9 mouse cellular contexts compared by ENCODE assay signal in genomic region chr14:75761028-75761805, GRCm38 (mm10). TPM values are rescaled to one million over a fixed set of nuclear protein-coding genes. Genes with fewer than 3 reads are reported as not detected.
DNase-seq lines count a peak whose midpoint lies in the region; ATAC-seq and TF ChIP-seq lines count a peak whose summit lies in the region.
"Had no signal": no experiment of that assay in that cellular context is flagged by ENCODE, and none has a peak within 500 bp of the region (broad histone marks: within the 10 kb centered on the region; RNA-seq: fewer than 3 reads in every experiment).

No protein-coding gene starts in this region.

- TF ChIP-seq RAD21 in MEL (IDR thresholded peaks at IDR 0.05; ENCODE audit: low read depth, low read length) = peak; percentile 69

- peaks cover 6 to 13% of the 10 kb centered on the region in 2 experiments for H3K36me3 ChIP-seq in MEL (ENCODE audit: control insufficient read depth in 1 of 2, insufficient read depth in 2 of 2, low read length in 2 of 2)
- H3K36me3 ChIP-seq in heart, postnatal 0 days (replicated peaks; ENCODE audit: control insufficient read depth, insufficient read depth, low read length) = peaks cover 34% of the 10 kb centered on the region
- H3K36me3 ChIP-seq in liver, adult 2 months (ENCODE audit: control insufficient read depth, insufficient read depth, low read length) = peaks cover 48% of the 10 kb centered on the region

- no peaks in the 10 kb centered on the region for H3K27me3 ChIP-seq in MEL (ENCODE audit: control insufficient read depth in 1 of 2, insufficient read depth in 2 of 2, low read length in 2 of 2)
- no peaks in the 10 kb centered on the region for H3K27me3 ChIP-seq in cerebellum, adult 2 months (ENCODE audit: control insufficient read depth, insufficient read depth, low read length)
- H3K27me3 ChIP-seq in heart, postnatal 0 days (ENCODE audit: control insufficient read depth, insufficient read depth, low read length) = no peaks in the 10 kb centered on the region
- H3K27me3 ChIP-seq in liver, adult 2 months (ENCODE audit: control insufficient read depth, insufficient read depth, low read length) = no peaks in the 10 kb centered on the region

- H3K9me3 ChIP-seq in MEL (replicated peaks; ENCODE audit: insufficient read depth, low read length) = no peaks in the 10 kb centered on the region
- H3K9me3 ChIP-seq in heart, postnatal 0 days (replicated peaks; ENCODE audit: control insufficient read depth, low read length) = no peaks in the 10 kb centered on the region
- H3K9me3 ChIP-seq: midbrain, embryonic 12.5 days had no signal

- 60% methylated on average over 10 of the region's 10 CpGs for WGBS in cerebellum, adult 2 months
- WGBS in heart, postnatal 0 days = 49% methylated on average over 10 of the region's 10 CpGs
- 73% methylated on average over 10 of the region's 10 CpGs for WGBS in liver, adult 2 months

- peak overlapping the region; percentile 45 for H3K27ac ChIP-seq in MEL (ENCODE audit: control insufficient read depth, low read depth, low read length)
- H3K27ac ChIP-seq in cerebellum, adult 2 months (ENCODE audit: insufficient read depth, low read length) = no peak overlapping the region
- no peak overlapping the region for H3K27ac ChIP-seq in heart, postnatal 0 days (ENCODE audit: low read depth)
- H3K27ac ChIP-seq in liver, adult 2 months (replicated peaks; ENCODE audit: insufficient read depth, low read depth, low read length) = no peak overlapping the region
- H3K27ac ChIP-seq: midbrain, embryonic 12.5 days had no signal

- TF ChIP-seq EP300 in MEL (IDR thresholded peaks at IDR 0.05; ENCODE audit: low read depth in 1 of 2, low read length in 2 of 2) = no peak; a peak in 1 of 4 replicates
- TF ChIP-seq EP300 in heart, postnatal 0 days (IDR thresholded peaks at IDR 0.05; ENCODE audit: low read depth) = no peak

- H3K4me3 ChIP-seq in MEL (ENCODE audit: control insufficient read depth in 1 of 2, insufficient read depth in 1 of 2, low read depth in 2 of 2, low read length in 2 of 2) = no peak overlapping the region
- H3K4me3 ChIP-seq in cerebellum, adult 2 months (replicated peaks; ENCODE audit: insufficient read depth, low read depth, low read length) = no peak overlapping the region
- H3K4me3 ChIP-seq in heart, postnatal 0 days (ENCODE audit: low read depth, low read length) = no peak overlapping the region
- H3K4me3 ChIP-seq in liver, adult 2 months (ENCODE audit: insufficient read depth, low read depth, low read length) = no peak overlapping the region
- H3K4me3 ChIP-seq: midbrain, embryonic 12.5 days had no signal

- H3K9ac ChIP-seq in MEL (ENCODE audit: control insufficient read depth, low read depth, low read length, poor library complexity, severe bottlenecking) = peak overlapping the region; percentile 12
- H3K9ac ChIP-seq in heart, postnatal 0 days (replicated peaks; ENCODE audit: low read depth, low read length) = no peak overlapping the region
- no peak overlapping the region for H3K9ac ChIP-seq in liver, adult 2 months (ENCODE audit: low read depth, low read length)
- H3K9ac ChIP-seq: midbrain, embryonic 12.5 days had no signal

- H3K79me2 ChIP-seq in MEL (ENCODE audit: control insufficient read depth, insufficient read depth, low read length, poor library complexity) = no peaks in the 10 kb centered on the region
- no peaks in the 10 kb centered on the region for H3K79me2 ChIP-seq in liver, adult 2 months (ENCODE audit: control insufficient read depth, insufficient read depth, low read length)

- ATAC-seq in heart, postnatal 0 days (ENCODE audit: insufficient read depth, low read depth) = peak; percentile 64; the same call in 1 of the 2 replicates

- no peak overlapping the region for H3K4me2 ChIP-seq in heart, postnatal 0 days (ENCODE audit: low read depth, low read length)
- H3K4me2 ChIP-seq: midbrain, embryonic 12.5 days had no signal

- H3K4me1 ChIP-seq in MEL (ENCODE audit: control insufficient read depth in 1 of 2, insufficient read depth in 2 of 2, low read length in 2 of 2) = peaks cover 3 to 5% of the 10 kb centered on the region in 2 experiments; a peak in 1 of 4 replicates
- peaks cover 8% of the 10 kb centered on the region; the same call in 1 of the 2 replicates for H3K4me1 ChIP-seq in cerebellum, adult 2 months (ENCODE audit: control insufficient read depth, insufficient read depth, low read length)
- no peaks in the 10 kb centered on the region for H3K4me1 ChIP-seq in heart, postnatal 0 days (ENCODE audit: control insufficient read depth, insufficient read depth)
- H3K4me1 ChIP-seq in liver, adult 2 months (ENCODE audit: control insufficient read depth, insufficient read depth, low read length) = no peaks in the 10 kb centered on the region
- H3K4me1 ChIP-seq: midbrain, embryonic 12.5 days had no signal

- DNase-seq in left cerebral cortex, adult 18-20 months (ENCODE audit: low spot score in 2 of 2) = peak; percentile 24 to 36
- no peak for DNase-seq in left cerebral cortex, adult 8-10 months (ENCODE audit: low spot score in 2 of 2)
- peak; percentile 82 for DNase-seq in MEL (ENCODE audit: low read depth, low spot score)
- DNase-seq in cerebellum, adult 2 months = peak; percentile 35 to 56
- DNase-seq in heart, postnatal 0 days (ENCODE audit: low spot score) = peak; percentile 53
- DNase-seq in liver, adult 2 months (ENCODE audit: extremely low read depth, low read depth, low spot score) = peak; percentile 36
- DNase-seq in retina, adult 2 months (ENCODE audit: low read depth, low spot score) = peak; percentile 18
- DNase-seq in right cerebral cortex, postnatal 36 days (ENCODE audit: low spot score in 2 of 2) = no peak

- TF ChIP-seq POLR2A in MEL (IDR thresholded peaks at IDR 0.05; ENCODE audit: control insufficient read depth in 1 of 2, insufficient read depth in 1 of 2, low read depth in 1 of 2, low read length in 2 of 2, poor library complexity in 1 of 2) = no peak
- no peak for TF ChIP-seq POLR2A in cerebellum, adult 2 months (IDR thresholded peaks at IDR 0.05; ENCODE audit: borderline replicate concordance, insufficient read depth, low read length)
- TF ChIP-seq POLR2A in liver, adult 2 months (IDR thresholded peaks at IDR 0.05; ENCODE audit: extremely low read depth, insufficient read depth, low read length) = no peak

- TF ChIP-seq CTCF in MEL (IDR thresholded peaks at IDR 0.05 in 2 of 3, conservative IDR thresholded peaks at IDR 0.05 in 1 of 3; ENCODE audit: control insufficient read depth in 1 of 3, insufficient read depth in 1 of 3, low read depth in 2 of 3, low read length in 3 of 3, poor library complexity in 1 of 3, severe bottlenecking in 1 of 3) = peak; percentile 64 to 79 (median 77)
- TF ChIP-seq CTCF in cerebellum, adult 2 months (IDR thresholded peaks at IDR 0.05; ENCODE audit: borderline replicate concordance, insufficient read depth, low read depth, low read length) = peak; percentile 70
- peak; percentile 73 for TF ChIP-seq CTCF in heart, postnatal 0 days (IDR thresholded peaks at IDR 0.05; ENCODE audit: low read depth)
- TF ChIP-seq CTCF in liver, adult 2 months (IDR thresholded peaks at IDR 0.05; ENCODE audit: low read depth, low read length) = peak; percentile 57

TF ChIP-seq in MEL, 35 proteins besides CTCF, POLR2A, EP300 and RAD21:
- TF ChIP-seq CHD1 (IDR thresholded peaks at IDR 0.05; ENCODE audit: low read depth, low read length) (no peak), TBP (IDR thresholded peaks at IDR 0.05; ENCODE audit: low read depth, low read length) (no peak), TCF12 (IDR thresholded peaks at IDR 0.05; ENCODE audit: low read depth, low read length) (no peak), GATA1 (IDR thresholded peaks at IDR 0.05; ENCODE audit: low read depth, low read length) (peak; percentile 49; the same call in 1 of the 2 replicates), ZC3H11A (IDR thresholded peaks at IDR 0.05; ENCODE audit: low read depth, low read length) (peak; percentile 59), JUND (IDR thresholded peaks at IDR 0.05; ENCODE audit: low read depth, low read length) (no peak), MAFK (IDR thresholded peaks at IDR 0.05; ENCODE audit: borderline replicate concordance, low read depth, low read length) (no peak), MAX (IDR thresholded peaks at IDR 0.05; ENCODE audit: low read length) (peak; percentile 57; the same call in 1 of the 2 replicates), SMC3 (IDR thresholded peaks at IDR 0.05; ENCODE audit: low read depth, low read length) (peak; percentile 58), MEF2A (IDR thresholded peaks at IDR 0.05; ENCODE audit: extremely low read depth, insufficient replicate concordance, low read depth, low read length, poor library complexity, severe bottlenecking) (no peak), ZNF384 (IDR thresholded peaks at IDR 0.05; ENCODE audit: low read depth, low read length) (peak; percentile 53), RCOR1 (IDR thresholded peaks at IDR 0.05; ENCODE audit: low read depth, low read length) (no peak), ETS1 (IDR thresholded peaks at IDR 0.05; ENCODE audit: low read depth, low read length) (no peak)

RNA-seq across cellular contexts. Expression of gene Cog3, which starts 6.9 kb away (rescaled TPM):
- total RNA-seq in left cerebral cortex, adult 18-20 months (2021) = 10 to 100 TPM; 24.3 to 25.5 TPM
- total RNA-seq in left cerebral cortex, adult 8-10 months (2022) = 10 to 100 TPM; 24.7 to 26.2 (median 25.5) TPM
- total RNA-seq in MEL (2012; rRNA removed) = 15.3 and 16.7 TPM in 2 replicates
- polyA plus RNA-seq in MEL (2012; ENCODE audit: insufficient read depth in 1 of 2, insufficient read length in 2 of 2, low read depth in 1 of 2, low replicate concordance in 2 of 2, missing spikeins in 1 of 2) = 10 to 100 TPM; 15.3 to 46.1 TPM
- 27.7 and 28.2 TPM in 2 replicates for polyA plus RNA-seq in cerebellum, adult 2 months (2012; rRNA removed)
- total RNA-seq in heart, postnatal 0 days (2014; rRNA removed; ENCODE audit: low replicate concordance) = 12.9 and 18.3 TPM in 2 replicates
- polyA plus RNA-seq in heart, postnatal 0 days (2015; fragmentation: Nextera tagmentation; extraction: Ambion mirVana) = 7.6 and 8.6 TPM in 2 replicates
- 10.9 and 12.3 TPM in 2 replicates for total RNA-seq in liver, adult 2 months (2014; rRNA removed)
- polyA plus RNA-seq in liver, adult 2 months (2012; rRNA removed) = 4.2 and 5.3 TPM in 2 replicates

RNA-seq across cellular contexts. Expression of gene Slc25a30, which starts 25.6 kb away (rescaled TPM):
- 10 to 100 TPM; 13.4 to 14.9 TPM for total RNA-seq in left cerebral cortex, adult 18-20 months (2021)
- total RNA-seq in left cerebral cortex, adult 8-10 months (2022) = 10 to 100 TPM; 10.4 to 15.2 (median 13.0) TPM
- total RNA-seq in MEL (2012; rRNA removed) = 20.3 and 25.9 TPM in 2 replicates
- polyA plus RNA-seq in MEL (2012; ENCODE audit: insufficient read depth in 1 of 2, insufficient read length in 2 of 2, low read depth in 1 of 2, low replicate concordance in 2 of 2, missing spikeins in 1 of 2) = 10 to 100 TPM in 1 of 2 experiments, not detected in 1; 24.0 TPM
- polyA plus RNA-seq in cerebellum, adult 2 months (2012; rRNA removed) = 9.9 and 12.2 TPM in 2 replicates
- 39.0 and 39.2 TPM in 2 replicates for total RNA-seq in heart, postnatal 0 days (2014; rRNA removed; ENCODE audit: low replicate concordance)
- 6.2 and 6.3 TPM in 2 replicates for polyA plus RNA-seq in heart, postnatal 0 days (2015; fragmentation: Nextera tagmentation; extraction: Ambion mirVana)
- 10.5 and 14.8 TPM in 2 replicates for total RNA-seq in liver, adult 2 months (2014; rRNA removed)
- 7.3 and 17.4 TPM in 2 replicates for polyA plus RNA-seq in liver, adult 2 months (2012; rRNA removed)

Comparison
In these comparisons a context has a peak if more than half of its experiments do, and no peak if none do; other contexts are left out.
1. DNase-seq: peak in left cerebral cortex, adult 18-20 months (2 of 2), MEL (single experiment), cerebellum, adult 2 months (2 of 2), heart, postnatal 0 days (single experiment), liver, adult 2 months (single experiment) and retina, adult 2 months (single experiment); none in left cerebral cortex, adult 8-10 months (0 of 2) and right cerebral cortex, postnatal 36 days (0 of 2).
2. Peak in every context shown above with its lines, with median percentiles within 50 percentile points of each other: CTCF ChIP-seq.